Mouse (Mus musculus) bone marrow macrophage, adult 2 months (primary cell): ENCODE data around the gene Mindy1.

Experiments used
- CTCF ChIP-seq: IDR thresholded peaks from 2 replicates; pipeline ENCODE4 v1.5.1; 2012; ENCODE audit warnings: low read depth, mild to moderate bottlenecking, low read length, moderate library complexity
- POLR2A ChIP-seq: IDR thresholded peaks from 2 replicates; pipeline ENCODE4 v1.6.1; 2012; ENCODE audit warnings: mild to moderate bottlenecking, low read depth, low read length, borderline replicate concordance

- no peak for TF ChIP-seq CTCF
- TF ChIP-seq POLR2A = no peak
Observed at GRCm38 (mm10) chr3:95276428-95276934, 4.7 kb upstream of the Mindy1 start.
